Mouse (Mus musculus): ENCODE data around the gene Gm10100. TPM values are rescaled to one million over a fixed set of nuclear protein-coding genes. Genes with fewer than 3 reads are reported as not detected.
"Not testable (repeated sequence)": the region's sequence is repeated elsewhere in the genome, so short reads cannot be mapped to it uniquely, and the experiment has no call there.

Gene Gm10100
- total RNA-seq, 2 experiments from 2014 or later: not detected

GRCm38 (mm10) chr10:77752312-77752711, 26.0 kb downstream of the Gm10100 start:
- not testable (repeated sequence) for DNase-seq (ENCODE audit: low spot score)

DNA sequence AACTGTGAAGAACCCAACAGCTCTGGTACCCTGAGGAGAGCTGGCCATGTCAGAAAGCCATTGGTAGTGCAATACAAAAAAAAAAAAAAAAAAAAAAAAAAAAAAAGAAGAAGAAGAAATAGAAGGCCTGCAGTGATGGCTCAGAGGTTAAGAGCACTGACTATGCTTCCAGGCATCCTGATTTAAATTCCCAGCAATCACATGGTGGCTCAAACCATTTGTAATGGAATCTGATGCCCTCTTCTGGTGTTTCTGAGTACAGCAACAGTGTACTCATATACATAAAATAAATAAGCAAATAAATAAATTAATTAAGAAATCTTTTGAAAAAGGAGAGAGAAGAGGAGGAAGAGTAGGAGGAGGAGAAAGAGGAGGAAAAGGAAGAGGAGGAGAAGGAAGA, 27.2 kb downstream of the Gm10100 start:
- no peak for DNase-seq (ENCODE audit: low spot score)

DNA sequence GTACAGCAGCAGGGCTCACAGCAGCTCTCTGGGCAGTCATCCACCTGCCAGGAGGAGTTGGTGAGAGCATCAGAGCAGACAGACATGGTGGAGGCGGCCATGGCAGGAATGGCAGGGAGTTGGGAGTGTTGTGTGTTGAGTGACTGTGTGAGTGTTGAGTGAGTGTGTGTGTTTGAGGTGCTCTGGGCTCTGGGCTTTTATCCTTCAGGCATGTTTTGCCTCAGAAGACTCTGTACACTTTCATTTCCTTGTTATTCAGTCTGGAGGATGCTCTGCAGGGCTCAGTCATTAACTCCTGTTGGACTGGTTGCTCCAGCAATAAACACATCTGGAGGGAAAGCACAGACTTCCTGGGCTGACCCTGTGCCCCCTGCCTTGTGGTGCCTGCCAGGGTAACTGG, 33.3 kb downstream of the Gm10100 start, which contains the start of gene Gm3233:
TSS of gene Gm3233 (minus strand) at position 101 of the 400 bp plus-strand sequence.
- DNase-seq (ENCODE audit: low spot score): not testable (repeated sequence)

DNA sequence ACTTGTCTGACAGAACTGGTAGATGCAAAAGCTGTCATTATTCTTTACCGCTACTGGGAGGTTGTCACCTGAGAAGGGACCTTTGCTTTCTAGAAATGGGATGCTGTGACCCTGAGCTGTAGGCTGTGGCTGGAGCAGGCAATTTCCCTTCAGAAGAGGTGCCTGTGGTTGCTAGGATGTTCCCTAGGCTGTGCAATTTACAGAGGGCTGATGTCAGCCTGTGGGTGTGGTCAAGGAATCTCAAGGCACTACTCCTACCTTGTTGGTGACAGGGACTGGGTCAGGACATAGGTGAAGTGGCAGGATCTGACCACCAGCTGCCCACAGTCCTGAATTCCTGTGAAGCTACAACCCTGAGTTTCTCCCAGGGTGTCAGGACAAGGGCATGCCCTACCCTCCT, 43.4 kb downstream of the Gm10100 start:
- no peak for DNase-seq (ENCODE audit: low spot score)

DNA sequence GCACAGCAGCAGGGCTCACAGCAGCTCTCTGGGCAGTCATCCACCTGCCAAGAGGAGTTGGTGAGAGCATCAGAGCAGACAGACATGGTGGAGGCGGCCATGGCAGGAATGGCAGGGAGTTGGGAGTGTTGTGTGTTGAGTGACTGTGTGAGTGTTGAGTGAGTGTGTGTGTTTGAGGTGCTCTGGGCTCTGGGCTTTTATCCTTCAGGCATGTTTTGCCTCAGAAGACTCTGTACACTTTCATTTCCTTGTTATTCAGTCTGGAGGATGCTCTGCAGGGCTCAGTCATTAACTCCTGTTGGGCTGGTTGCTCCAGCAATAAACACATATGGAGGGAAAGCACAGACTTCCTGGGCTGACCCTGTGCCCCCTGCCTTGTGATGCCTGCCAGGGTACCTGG, 44.9 kb downstream of the Gm10100 start, which contains the start of gene Gm3238:
TSS of gene Gm3238 (minus strand) at position 101 of the 400 bp plus-strand sequence.
- not testable (repeated sequence) for DNase-seq (ENCODE audit: low spot score)

DNA sequence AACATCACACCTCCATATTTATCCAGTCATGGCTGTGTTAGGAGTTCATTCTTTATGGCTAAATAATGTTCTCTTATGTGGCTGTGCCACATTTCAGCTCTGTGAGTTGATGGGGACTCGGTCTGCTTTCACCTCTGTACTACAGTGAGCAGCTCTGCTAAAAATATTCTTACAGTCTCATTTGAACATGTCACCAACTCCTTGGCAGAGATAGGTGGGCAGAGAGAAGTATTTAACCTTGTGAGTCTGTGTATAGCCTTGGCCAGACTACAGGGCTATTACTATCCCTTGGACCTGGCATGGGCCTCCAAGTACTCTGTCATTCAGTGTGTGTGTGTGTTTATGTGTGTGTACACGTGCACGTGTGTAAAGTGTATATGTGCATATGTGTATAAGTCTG, 45.9 kb downstream of the Gm10100 start:
- not testable (repeated sequence) for DNase-seq (ENCODE audit: low spot score)

Other genes with a start within 250 kb of the Gm10100 start
- gene Fam207a, start 210.7 kb upstream of the Gm10100 start, total RNA-seq (2021): 1 to 10 TPM; 6.9 to 8.7 TPM
- gene Itgb2, start 196.2 kb upstream of the Gm10100 start, total RNA-seq (2021): 1 to 10 TPM; 1.4 to 1.7 TPM
- gene Pttg1ip, start 144.8 kb upstream of the Gm10100 start, total RNA-seq (2021): 10 to 100 TPM; 23.0 to 33.6 TPM
- gene Sumo3, start 120.4 kb upstream of the Gm10100 start, total RNA-seq (2021): 10 to 100 TPM; 44.5 to 47.4 TPM
- gene Gm49325, start 120.3 kb upstream of the Gm10100 start, total RNA-seq (2021): 10 to 100 TPM in 1 of 2 experiments, 1 to 10 TPM in 1; 8.6 to 11.4 TPM
- 100 to 1,000 TPM in 1 of 2 experiments, 10 to 100 TPM in 1; 96.1 to 101 TPM for gene Ube2g2, start 104.2 kb upstream of the Gm10100 start, total RNA-seq (2021)
- gene Tspear, start 39.9 kb upstream of the Gm10100 start, total RNA-seq (2021): not detected
- not detected for gene Gm19402, start 35.7 kb upstream of the Gm10100 start, total RNA-seq (2021)
- not detected for gene Gm9508, start 29.3 kb upstream of the Gm10100 start, total RNA-seq (2021)
- gene Gm10272, start 19.9 kb upstream of the Gm10100 start, total RNA-seq (2021): not detected
- gene Gm10024, start 15.0 kb upstream of the Gm10100 start, total RNA-seq (2021): not detected
- not detected for gene Gm10142, start 10.7 kb upstream of the Gm10100 start, total RNA-seq (2021)
- gene Krtap12-1, start 5.9 kb upstream of the Gm10100 start, total RNA-seq (2021): not detected
- gene Gm18596, start 16.2 kb downstream of the Gm10100 start, total RNA-seq (2021): not detected
- not detected for gene Gm9736, start 24.9 kb downstream of the Gm10100 start, total RNA-seq (2021)
- not detected for gene Gm3233, start 33.2 kb downstream of the Gm10100 start, total RNA-seq (2021)
- gene Gm3238, start 44.8 kb downstream of the Gm10100 start, total RNA-seq (2021): not detected
- not detected for gene Gm7138, start 50.5 kb downstream of the Gm10100 start, total RNA-seq (2021)
- not detected for gene Gm3250, start 56.1 kb downstream of the Gm10100 start, total RNA-seq (2021)
- gene Gm7137, start 61.7 kb downstream of the Gm10100 start, total RNA-seq (2021): not detected
- gene Gm9639, start 68.6 kb downstream of the Gm10100 start, total RNA-seq (2021): not detected
- not detected for gene Gm19668, start 72.6 kb downstream of the Gm10100 start, total RNA-seq (2021)
- gene Gm9507, start 85.4 kb downstream of the Gm10100 start, total RNA-seq (2021): not detected
- not detected for gene Gm2696, start 88.2 kb downstream of the Gm10100 start, total RNA-seq (2021)
- not detected for gene Krtap10-4, start 100.6 kb downstream of the Gm10100 start, total RNA-seq (2021)
- gene Krtap10-10, start 109.5 kb downstream of the Gm10100 start, total RNA-seq (2021): not detected
- not detected for gene Gm36176, start 120.3 kb downstream of the Gm10100 start, total RNA-seq (2021)
- not detected for gene Gm10318, start 126.4 kb downstream of the Gm10100 start, total RNA-seq (2021)
- gene Gm3285, start 135.5 kb downstream of the Gm10100 start, total RNA-seq (2021): not detected
- gene Lrrc3, start 176.1 kb downstream of the Gm10100 start, total RNA-seq (2021): under 1 TPM; 0.23 to 0.28 TPM
- gene Trpm2, start 244.1 kb downstream of the Gm10100 start, total RNA-seq (2021): under 1 TPM; 0.07 to 0.26 TPM

All from gastrocnemius, adult 18-20 months (tissue).